Mouse (Mus musculus): ENCODE measurements around the gene Fam171a1. TPM values are rescaled to one million over a fixed set of nuclear protein-coding genes. Genes with fewer than 3 reads are reported as not detected.

Gene Fam171a1
- polyA plus RNA-seq, 1 experiment, result 0.01 TPM

GRCm38 (mm10) chr2:3108834-3109233 is 5.2 kb upstream of the Fam171a1 start:
- Histone ChIP-seq H3K36me3 (ENCODE audit: control insufficient read depth) (no peaks in the 10 kb centered on the region), H3K27me3 (ENCODE audit: control insufficient read depth) (no peaks in the 10 kb centered on the region), H3K4me3 (replicated peaks) (no peak overlapping the region), H3K9me3 (ENCODE audit: control insufficient read depth, low read length) (no peaks in the 10 kb centered on the region), H3K4me1 (ENCODE audit: control insufficient read depth) (no peaks in the 10 kb centered on the region)
- TF ChIP-seq TAL1 (IDR thresholded peaks at IDR 0.05; ENCODE audit: low read length) (no peak), GATA1 (IDR thresholded peaks at IDR 0.05; ENCODE audit: low read length) (no peak)

GRCm38 (mm10) chr2:3117855-3118202 is 3.8 kb downstream of the Fam171a1 start:
- peaks cover 2% of the 10 kb centered on the region; the same call in 1 of the 2 replicates for H3K4me1 ChIP-seq (ENCODE audit: control insufficient read depth)
- peaks cover 25% of the 10 kb centered on the region for H3K27me3 ChIP-seq (ENCODE audit: control insufficient read depth)
- no peaks in the 10 kb centered on the region for H3K36me3 ChIP-seq (ENCODE audit: control insufficient read depth)
- TF ChIP-seq GATA1 (IDR thresholded peaks at IDR 0.05; ENCODE audit: low read length), result no peak
- no peak for TF ChIP-seq TAL1 (IDR thresholded peaks at IDR 0.05; ENCODE audit: low read length)
- no peak overlapping the region for H3K4me3 ChIP-seq (replicated peaks)
- H3K9me3 ChIP-seq (ENCODE audit: control insufficient read depth, low read length), result no peaks in the 10 kb centered on the region

- peaks cover 25% of the 10 kb centered on the region for H3K27me3 ChIP-seq (ENCODE audit: control insufficient read depth)
- no peaks in the 10 kb centered on the region for H3K9me3 ChIP-seq (ENCODE audit: control insufficient read depth, low read length)
- peaks cover 2% of the 10 kb centered on the region; the same call in 1 of the 2 replicates for H3K4me1 ChIP-seq (ENCODE audit: control insufficient read depth)
- TF ChIP-seq TAL1 (IDR thresholded peaks at IDR 0.05; ENCODE audit: low read length) (no peak), GATA1 (IDR thresholded peaks at IDR 0.05; ENCODE audit: low read length) (no peak)
- no peaks in the 10 kb centered on the region for H3K36me3 ChIP-seq (ENCODE audit: control insufficient read depth)
- peak overlapping the region; percentile 57 for H3K4me3 ChIP-seq (replicated peaks)
Observed at GRCm38 (mm10) chr2:3118203-3118941, 4.3 kb downstream of the Fam171a1 start.

GRCm38 (mm10) chr2:3118969-3119368 is 4.9 kb downstream of the Fam171a1 start:
- Histone ChIP-seq H3K4me1 (ENCODE audit: control insufficient read depth) (peaks cover 2% of the 10 kb centered on the region; the same call in 1 of the 2 replicates), H3K27me3 (ENCODE audit: control insufficient read depth) (peaks cover 25% of the 10 kb centered on the region), H3K36me3 (ENCODE audit: control insufficient read depth) (no peaks in the 10 kb centered on the region), H3K4me3 (replicated peaks) (peak overlapping the region; percentile 57), H3K9me3 (ENCODE audit: control insufficient read depth, low read length) (no peaks in the 10 kb centered on the region)
- TF ChIP-seq GATA1 (IDR thresholded peaks at IDR 0.05; ENCODE audit: low read length) (no peak), TAL1 (IDR thresholded peaks at IDR 0.05; ENCODE audit: low read length) (no peak)

- H3K4me3 ChIP-seq (replicated peaks), result no peak overlapping the region
- no peaks in the 10 kb centered on the region for H3K36me3 ChIP-seq (ENCODE audit: control insufficient read depth)
- H3K9me3 ChIP-seq (ENCODE audit: control insufficient read depth, low read length), result no peaks in the 10 kb centered on the region
- TF ChIP-seq GATA1 (IDR thresholded peaks at IDR 0.05; ENCODE audit: low read length), result no peak
- no peak for TF ChIP-seq TAL1 (IDR thresholded peaks at IDR 0.05; ENCODE audit: low read length)
- H3K4me1 ChIP-seq (ENCODE audit: control insufficient read depth), result peaks cover 2% of the 10 kb centered on the region; the same call in 1 of the 2 replicates
- H3K27me3 ChIP-seq (ENCODE audit: control insufficient read depth), result peaks cover 25% of the 10 kb centered on the region
Observed at GRCm38 (mm10) chr2:3119371-3119935, 5.4 kb downstream of the Fam171a1 start.

GRCm38 (mm10) chr2:3122571-3122970 is 8.5 kb downstream of the Fam171a1 start:
- Histone ChIP-seq H3K4me1 (ENCODE audit: control insufficient read depth) (peaks cover 2% of the 10 kb centered on the region; the same call in 1 of the 2 replicates), H3K36me3 (ENCODE audit: control insufficient read depth) (no peaks in the 10 kb centered on the region), H3K27me3 (ENCODE audit: control insufficient read depth) (peaks cover 25% of the 10 kb centered on the region), H3K9me3 (ENCODE audit: control insufficient read depth, low read length) (no peaks in the 10 kb centered on the region), H3K4me3 (replicated peaks) (no peak overlapping the region)
- no peak for TF ChIP-seq GATA1 (IDR thresholded peaks at IDR 0.05; ENCODE audit: low read length)
- no peak for TF ChIP-seq TAL1 (IDR thresholded peaks at IDR 0.05; ENCODE audit: low read length)

- no peaks in the 10 kb centered on the region for H3K4me1 ChIP-seq (ENCODE audit: control insufficient read depth)
- no peak for TF ChIP-seq TAL1 (IDR thresholded peaks at IDR 0.05; ENCODE audit: low read length)
- TF ChIP-seq GATA1 (IDR thresholded peaks at IDR 0.05; ENCODE audit: low read length), result no peak
- no peaks in the 10 kb centered on the region for H3K27me3 ChIP-seq (ENCODE audit: control insufficient read depth)
- no peaks in the 10 kb centered on the region for H3K9me3 ChIP-seq (ENCODE audit: control insufficient read depth, low read length)
- no peak overlapping the region for H3K4me3 ChIP-seq (replicated peaks)
- no peaks in the 10 kb centered on the region for H3K36me3 ChIP-seq (ENCODE audit: control insufficient read depth)
Observed at GRCm38 (mm10) chr2:3127256-3127883, 13.3 kb downstream of the Fam171a1 start.

- Histone ChIP-seq H3K4me3 (replicated peaks) (no peak overlapping the region), H3K36me3 (ENCODE audit: control insufficient read depth) (no peaks in the 10 kb centered on the region), H3K27me3 (ENCODE audit: control insufficient read depth) (no peaks in the 10 kb centered on the region), H3K9me3 (ENCODE audit: control insufficient read depth, low read length) (no peaks in the 10 kb centered on the region), H3K4me1 (ENCODE audit: control insufficient read depth) (no peaks in the 10 kb centered on the region)
- TF ChIP-seq TAL1 (IDR thresholded peaks at IDR 0.05; ENCODE audit: low read length), result no peak
- no peak for TF ChIP-seq GATA1 (IDR thresholded peaks at IDR 0.05; ENCODE audit: low read length)
Observed at GRCm38 (mm10) chr2:3128344-3128871, 14.4 kb downstream of the Fam171a1 start.

GRCm38 (mm10) chr2:3128910-3129309 is 14.9 kb downstream of the Fam171a1 start:
- Histone ChIP-seq H3K4me1 (ENCODE audit: control insufficient read depth) (no peaks in the 10 kb centered on the region), H3K4me3 (replicated peaks) (no peak overlapping the region), H3K9me3 (ENCODE audit: control insufficient read depth, low read length) (no peaks in the 10 kb centered on the region), H3K36me3 (ENCODE audit: control insufficient read depth) (no peaks in the 10 kb centered on the region), H3K27me3 (ENCODE audit: control insufficient read depth) (no peaks in the 10 kb centered on the region)
- TF ChIP-seq TAL1 (IDR thresholded peaks at IDR 0.05; ENCODE audit: low read length) (no peak), GATA1 (IDR thresholded peaks at IDR 0.05; ENCODE audit: low read length) (no peak)
